In genomic region chr6:113668287-113669154, GRCm38 (mm10) we compare ENCODE assay signal across 8 mouse cellular contexts. TPM values are rescaled to one million over a fixed set of nuclear protein-coding genes. Genes with fewer than 3 reads are reported as not detected.
DNase-seq lines count a peak whose midpoint lies in the region; ATAC-seq and TF ChIP-seq lines count a peak whose summit lies in the region.

No protein-coding gene starts in this region.

- H3K9ac ChIP-seq in embryonic facial prominence, embryonic 11.5 days (replicated peaks; ENCODE audit: low read length), result no peak overlapping the region
- H3K9ac ChIP-seq in intestine, embryonic 15.5 days, result no peak overlapping the region
- H3K9ac ChIP-seq in lung, embryonic 14.5 days, result peak overlapping the region; percentile 13; the same call in 1 of the 2 replicates
- no peak overlapping the region for H3K9ac ChIP-seq in stomach, embryonic 14.5 days (replicated peaks; ENCODE audit: low read depth, low read length)

- peak; percentile 36 for DNase-seq in ovary, adult 18-20 months (ENCODE audit: low spot score)
- no peak for DNase-seq in ovary, postnatal 14 days (ENCODE audit: low spot score)
- peak; percentile 51 for DNase-seq in embryonic facial prominence, embryonic 11.5 days (ENCODE audit: low spot score)
- peak; percentile 49 for DNase-seq in lung, embryonic 14.5 days
- DNase-seq in MN1 (ENCODE audit: low spot score), result no peak
- DNase-seq in urinary bladder, adult 2 months (ENCODE audit: low spot score), result no peak

- no peak for TF ChIP-seq CTCF in lung, embryonic 14.5 days (IDR thresholded peaks at IDR 0.05; ENCODE audit: low read depth)

- no peaks in the 10 kb centered on the region for H3K4me1 ChIP-seq in embryonic facial prominence, embryonic 11.5 days (ENCODE audit: control insufficient read depth, insufficient read depth, low read length)
- H3K4me1 ChIP-seq in intestine, embryonic 15.5 days (replicated peaks), result peaks cover 15% of the 10 kb centered on the region; the same call in 1 of the 2 replicates
- peaks cover 4% of the 10 kb centered on the region; the same call in 1 of the 2 replicates for H3K4me1 ChIP-seq in lung, embryonic 14.5 days (ENCODE audit: insufficient read depth)
- H3K4me1 ChIP-seq in stomach, embryonic 14.5 days (ENCODE audit: control insufficient read depth, insufficient read depth, low read length), result 0 out of 2 replicates have a peak, but pooled peaks cover 2% of the 10 kb centered on the region

- ATAC-seq in embryonic facial prominence, embryonic 11.5 days (replicated peaks; ENCODE audit: insufficient number of reproducible peaks, low FRiP score, low TSS enrichment, low read depth), result peak; percentile 66
- peak; percentile 96 for ATAC-seq in intestine, embryonic 15.5 days
- ATAC-seq in lung, embryonic 14.5 days (ENCODE audit: insufficient read depth), result peak; percentile 81
- ATAC-seq in stomach, embryonic 14.5 days (ENCODE audit: insufficient number of reproducible peaks, insufficient read depth, low FRiP score, low read depth), result peak; percentile 77

- no peak overlapping the region for H3K4me3 ChIP-seq in embryonic facial prominence, embryonic 11.5 days (ENCODE audit: low read depth, low read length)
- no peak overlapping the region for H3K4me3 ChIP-seq in intestine, embryonic 15.5 days (replicated peaks)
- H3K4me3 ChIP-seq in lung, embryonic 14.5 days (ENCODE audit: low read depth, low read length), result no peak overlapping the region
- no peak overlapping the region for H3K4me3 ChIP-seq in stomach, embryonic 14.5 days (ENCODE audit: low read depth, low read length)

- no peaks in the 10 kb centered on the region for H3K36me3 ChIP-seq in embryonic facial prominence, embryonic 11.5 days (replicated peaks; ENCODE audit: control insufficient read depth, insufficient read depth, low read depth, low read length)
- no peaks in the 10 kb centered on the region for H3K36me3 ChIP-seq in intestine, embryonic 15.5 days
- no peaks in the 10 kb centered on the region for H3K36me3 ChIP-seq in lung, embryonic 14.5 days (ENCODE audit: insufficient read depth)
- H3K36me3 ChIP-seq in stomach, embryonic 14.5 days (ENCODE audit: control insufficient read depth, insufficient read depth, low read length), result no peaks in the 10 kb centered on the region

- 0 out of 2 replicates have a peak overlapping the region, but pooled peaks have one; percentile 2 for H3K27ac ChIP-seq in embryonic facial prominence, embryonic 11.5 days (replicated peaks; ENCODE audit: low read depth, low read length)
- H3K27ac ChIP-seq in intestine, embryonic 15.5 days, result peak overlapping the region; percentile 86
- H3K27ac ChIP-seq in lung, embryonic 14.5 days (ENCODE audit: low read depth), result peak overlapping the region; percentile 70
- peak overlapping the region; percentile 74 for H3K27ac ChIP-seq in stomach, embryonic 14.5 days (ENCODE audit: low read length)

- no peaks in the 10 kb centered on the region for H3K27me3 ChIP-seq in embryonic facial prominence, embryonic 11.5 days (ENCODE audit: control insufficient read depth, insufficient read depth, low read length)
- H3K27me3 ChIP-seq in intestine, embryonic 15.5 days (replicated peaks), result no peaks in the 10 kb centered on the region
- H3K27me3 ChIP-seq in lung, embryonic 14.5 days (ENCODE audit: insufficient read depth, low read length), result no peaks in the 10 kb centered on the region
- no peaks in the 10 kb centered on the region for H3K27me3 ChIP-seq in stomach, embryonic 14.5 days (ENCODE audit: control insufficient read depth, insufficient read depth, low read length)

- 18% methylated on average over 15 of the region's 15 CpGs for WGBS in embryonic facial prominence, embryonic 11.5 days
- 29% methylated on average over 15 of the region's 15 CpGs for WGBS in intestine, embryonic 15.5 days
- WGBS in lung, embryonic 14.5 days, result 28% methylated on average over 15 of the region's 15 CpGs
- WGBS in stomach, embryonic 14.5 days, result 37% methylated on average over 15 of the region's 15 CpGs

- H3K9me3 ChIP-seq in embryonic facial prominence, embryonic 11.5 days (replicated peaks; ENCODE audit: control insufficient read depth, low read length), result no peaks in the 10 kb centered on the region
- H3K9me3 ChIP-seq in intestine, embryonic 15.5 days, result no peaks in the 10 kb centered on the region
- H3K9me3 ChIP-seq in lung, embryonic 14.5 days (ENCODE audit: low read depth, low read length), result no peaks in the 10 kb centered on the region
- H3K9me3 ChIP-seq in stomach, embryonic 14.5 days (ENCODE audit: control insufficient read depth, low read depth, low read length), result no peaks in the 10 kb centered on the region

- no peak overlapping the region for H3K4me2 ChIP-seq in embryonic facial prominence, embryonic 11.5 days (ENCODE audit: low read depth, low read length)
- H3K4me2 ChIP-seq in intestine, embryonic 15.5 days (replicated peaks), result peak overlapping the region; percentile 35
- H3K4me2 ChIP-seq in lung, embryonic 14.5 days, result peak overlapping the region; percentile 15; the same call in 1 of the 2 replicates
- H3K4me2 ChIP-seq in stomach, embryonic 14.5 days (replicated peaks; ENCODE audit: low read depth, low read length), result no peak overlapping the region

RNA-seq across cellular contexts. Expression of gene Tatdn2, which starts 28.3 kb away (rescaled TPM):
- polyA plus RNA-seq in embryonic facial prominence, embryonic 11.5 days (2014; fragmentation: Nextera tagmentation; extraction: Ambion mirVana), result 0.84 and 1.6 TPM in 2 replicates
- polyA plus RNA-seq in intestine, embryonic 15.5 days (2015; fragmentation: Nextera tagmentation; extraction: Ambion mirVana), result 0.97 and 1.2 TPM in 2 replicates
- 1.2 and 1.5 TPM in 2 replicates for polyA plus RNA-seq in lung, embryonic 14.5 days (2014; fragmentation: Nextera tagmentation; extraction: Ambion mirVana)
- 1.1 and 1.4 TPM in 2 replicates for polyA plus RNA-seq in stomach, embryonic 14.5 days (2014; fragmentation: Nextera tagmentation; extraction: Ambion mirVana)
- polyA plus RNA-seq in urinary bladder, adult 2 months (2012; rRNA removed), result 29.3 and 31.7 TPM in 2 replicates

RNA-seq across cellular contexts. Expression of gene Irak2, which starts 30.3 kb away (rescaled TPM):
- polyA plus RNA-seq in embryonic facial prominence, embryonic 11.5 days (2014; fragmentation: Nextera tagmentation; extraction: Ambion mirVana), result 2.2 and 4.0 TPM in 2 replicates
- 11.0 and 13.9 TPM in 2 replicates for polyA plus RNA-seq in intestine, embryonic 15.5 days (2015; fragmentation: Nextera tagmentation; extraction: Ambion mirVana)
- polyA plus RNA-seq in lung, embryonic 14.5 days (2014; fragmentation: Nextera tagmentation; extraction: Ambion mirVana), result 3.1 and 3.6 TPM in 2 replicates
- polyA plus RNA-seq in stomach, embryonic 14.5 days (2014; fragmentation: Nextera tagmentation; extraction: Ambion mirVana), result 6.3 and 7.4 TPM in 2 replicates
- polyA plus RNA-seq in urinary bladder, adult 2 months (2012; rRNA removed), result 69.3 and 91.4 TPM in 2 replicates

RNA-seq across cellular contexts. Expression of gene Vhl, which starts 44.8 kb away (rescaled TPM):
- polyA plus RNA-seq in embryonic facial prominence, embryonic 11.5 days (2014; fragmentation: Nextera tagmentation; extraction: Ambion mirVana), result 56.9 and 64.0 TPM in 2 replicates
- polyA plus RNA-seq in intestine, embryonic 15.5 days (2015; fragmentation: Nextera tagmentation; extraction: Ambion mirVana), result 33.3 and 37.5 TPM in 2 replicates
- polyA plus RNA-seq in lung, embryonic 14.5 days (2014; fragmentation: Nextera tagmentation; extraction: Ambion mirVana), result 42.2 and 42.7 TPM in 2 replicates
- 43.5 and 50.5 TPM in 2 replicates for polyA plus RNA-seq in stomach, embryonic 14.5 days (2014; fragmentation: Nextera tagmentation; extraction: Ambion mirVana)
- polyA plus RNA-seq in urinary bladder, adult 2 months (2012; rRNA removed), result 14.9 and 22.5 TPM in 2 replicates

RNA-seq across cellular contexts. Expression of gene Ghrl, which starts 51.2 kb away (rescaled TPM):
- not detected in 2 replicates for polyA plus RNA-seq in embryonic facial prominence, embryonic 11.5 days (2014; fragmentation: Nextera tagmentation; extraction: Ambion mirVana)
- 103 and 125 TPM in 2 replicates for polyA plus RNA-seq in intestine, embryonic 15.5 days (2015; fragmentation: Nextera tagmentation; extraction: Ambion mirVana)
- 0.34 TPM in 1 of 2 replicates, not detected in the other for polyA plus RNA-seq in lung, embryonic 14.5 days (2014; fragmentation: Nextera tagmentation; extraction: Ambion mirVana)
- 8.1 and 10.2 TPM in 2 replicates for polyA plus RNA-seq in stomach, embryonic 14.5 days (2014; fragmentation: Nextera tagmentation; extraction: Ambion mirVana)
- 0.15 and 0.23 TPM in 2 replicates for polyA plus RNA-seq in urinary bladder, adult 2 months (2012; rRNA removed)

Comparison
In these comparisons a context has a peak if more than half of its experiments do, and no peak if none do; other contexts are left out.
1. DNase-seq: peak in ovary, adult 18-20 months (single experiment), embryonic facial prominence, embryonic 11.5 days (single experiment) and lung, embryonic 14.5 days (single experiment); none in ovary, postnatal 14 days (single experiment), MN1 (single experiment) and urinary bladder, adult 2 months (single experiment).
2. H3K27ac ChIP-seq: peak in every context shown above with its lines; median percentile 86 in intestine, embryonic 15.5 days; 74 in stomach, embryonic 14.5 days; 70 in lung, embryonic 14.5 days; 2 in embryonic facial prominence, embryonic 11.5 days.
3. H3K4me2 ChIP-seq: peak in intestine, embryonic 15.5 days (single experiment) and lung, embryonic 14.5 days (single experiment); none in embryonic facial prominence, embryonic 11.5 days (single experiment) and stomach, embryonic 14.5 days (single experiment).
4. RNA of gene Tatdn2, which starts 28.3 kb away (polyA plus RNA-seq): 29.3 to 31.7 TPM in urinary bladder, adult 2 months; 1.1 to 1.4 TPM in stomach, embryonic 14.5 days, 1.2 to 1.5 TPM in lung, embryonic 14.5 days, 0.97 to 1.2 TPM in intestine, embryonic 15.5 days and 0.84 to 1.6 TPM in embryonic facial prominence, embryonic 11.5 days; every median in the first group is over 10 times any median in the second.
5. Peak in every context shown above with its lines, with median percentiles within 50 percentile points of each other: ATAC-seq.